Mouse (Mus musculus): ENCODE measurements around the gene Prpf40b. TPM values are rescaled to one million over a fixed set of nuclear protein-coding genes. Genes with fewer than 3 reads are reported as not detected.

Gene Prpf40b
- polyA plus RNA-seq, 2 experiments, result 3.6 to 8.9 TPM

DNA sequence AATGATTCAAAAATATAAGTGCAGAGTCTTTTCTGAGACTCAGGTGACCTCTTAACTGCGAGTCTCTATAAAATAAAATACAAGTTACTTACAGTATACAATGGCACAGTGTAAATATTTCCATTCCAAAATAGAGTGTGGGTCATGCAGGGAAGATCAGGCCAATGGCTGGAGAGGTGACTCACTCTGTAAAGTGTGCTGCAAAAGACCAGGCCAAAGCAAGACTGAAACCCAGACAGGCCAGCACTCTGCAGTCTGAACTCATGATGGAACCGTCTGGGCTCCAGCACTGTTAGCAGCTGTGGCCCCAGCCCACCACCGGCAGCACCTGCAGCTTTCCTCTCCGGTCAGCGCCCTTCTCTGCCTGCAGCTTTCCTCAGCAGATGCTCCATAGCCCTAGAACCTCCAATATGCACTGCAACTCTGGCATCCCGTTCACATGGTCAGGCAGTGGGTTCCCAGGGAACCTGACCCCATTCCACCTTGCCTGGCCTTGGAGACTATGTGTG, 39.6 kb upstream of the Prpf40b start:
- DNase-seq (ENCODE audit: low read depth in 3 of 3, low spot score in 3 of 3) (no peak), ATAC-seq (ENCODE audit: insufficient read depth) (no peak)
- H3K27me3 ChIP-seq (ENCODE audit: control insufficient read depth, insufficient read depth, low read length), result no peaks in the 10 kb centered on the region
- H3K27ac ChIP-seq, result no peak overlapping the region
- H3K9ac ChIP-seq (replicated peaks), result no peak overlapping the region
- no peak overlapping the region for H3K4me2 ChIP-seq (ENCODE audit: low read depth)
- TF ChIP-seq CTCF (IDR thresholded peaks at IDR 0.05; ENCODE audit: low read depth), result no peak
- TF ChIP-seq EP300 (IDR thresholded peaks at IDR 0.05; ENCODE audit: low read depth), result no peak
- peaks cover 5 to 24% of the 10 kb centered on the region in 2 experiments for H3K4me1 ChIP-seq (replicated peaks; ENCODE audit: control insufficient read depth in 2 of 2, insufficient read depth in 2 of 2, low read length in 1 of 2)
- H3K36me3 ChIP-seq (replicated peaks; ENCODE audit: control insufficient read depth, insufficient read depth, low read depth), result no peaks in the 10 kb centered on the region
- H3K4me3 ChIP-seq (ENCODE audit: insufficient read depth in 1 of 2, low read depth in 2 of 2, low read length in 2 of 2), result no peak overlapping the region
- WGBS (ENCODE audit: insufficient replicate concordance), result 75% methylated on average over 6 of the region's 6 CpGs
- H3K9me3 ChIP-seq (ENCODE audit: control insufficient read depth, low read length), result no peaks in the 10 kb centered on the region

DNA sequence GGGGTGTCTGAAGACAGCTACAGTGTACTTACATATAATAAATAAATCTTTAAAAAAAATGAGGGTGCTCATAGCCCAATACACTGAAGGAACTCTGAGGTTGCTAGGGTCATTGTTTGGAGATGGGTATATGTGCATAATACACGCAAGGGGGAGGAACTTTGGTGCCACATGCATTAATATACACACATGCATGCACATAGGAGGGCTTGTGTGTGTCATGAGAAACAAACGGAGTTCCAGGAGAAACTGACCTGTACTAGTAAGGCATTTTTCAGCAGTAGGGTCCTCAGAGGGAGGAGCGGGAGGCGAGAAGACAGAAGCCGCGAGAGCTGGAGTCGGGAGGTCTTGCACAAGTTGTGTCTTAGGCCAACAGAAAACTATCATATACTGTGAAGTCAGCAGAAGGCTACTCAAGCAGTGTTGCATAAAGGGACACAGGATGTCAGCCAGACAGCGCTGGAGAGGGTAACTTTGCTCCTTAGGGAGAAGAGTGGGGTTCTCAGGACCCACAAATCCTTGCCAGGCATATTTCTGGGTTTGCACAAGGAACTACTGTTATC, 35.6 kb upstream of the Prpf40b start:
- no peaks in the 10 kb centered on the region for H3K27me3 ChIP-seq (ENCODE audit: control insufficient read depth, insufficient read depth, low read length)
- TF ChIP-seq CTCF (IDR thresholded peaks at IDR 0.05; ENCODE audit: low read depth) (no peak), EP300 (IDR thresholded peaks at IDR 0.05; ENCODE audit: low read depth) (no peak)
- DNase-seq (ENCODE audit: low read depth in 3 of 3, low spot score in 3 of 3), result no peak
- no peaks in the 10 kb centered on the region for H3K36me3 ChIP-seq (replicated peaks; ENCODE audit: control insufficient read depth, insufficient read depth, low read depth)
- H3K27ac ChIP-seq, result no peak overlapping the region
- peak; percentile 49; the same call in 1 of the 2 replicates for ATAC-seq (ENCODE audit: insufficient read depth)
- peak overlapping the region; percentile 38 for H3K4me2 ChIP-seq (ENCODE audit: low read depth)
- H3K4me3 ChIP-seq (ENCODE audit: insufficient read depth in 1 of 2, low read depth in 2 of 2, low read length in 2 of 2), result no peak overlapping the region
- peaks cover 0 to 12% of the 10 kb centered on the region in 2 experiments; a peak in 3 of 4 replicates for H3K4me1 ChIP-seq (replicated peaks; ENCODE audit: control insufficient read depth in 2 of 2, insufficient read depth in 2 of 2, low read length in 1 of 2)
- 52% methylated on average over 8 of the region's 8 CpGs for WGBS (ENCODE audit: insufficient replicate concordance)
- no peak overlapping the region for H3K9ac ChIP-seq (replicated peaks)
- no peaks in the 10 kb centered on the region for H3K9me3 ChIP-seq (ENCODE audit: control insufficient read depth, low read length)

DNA sequence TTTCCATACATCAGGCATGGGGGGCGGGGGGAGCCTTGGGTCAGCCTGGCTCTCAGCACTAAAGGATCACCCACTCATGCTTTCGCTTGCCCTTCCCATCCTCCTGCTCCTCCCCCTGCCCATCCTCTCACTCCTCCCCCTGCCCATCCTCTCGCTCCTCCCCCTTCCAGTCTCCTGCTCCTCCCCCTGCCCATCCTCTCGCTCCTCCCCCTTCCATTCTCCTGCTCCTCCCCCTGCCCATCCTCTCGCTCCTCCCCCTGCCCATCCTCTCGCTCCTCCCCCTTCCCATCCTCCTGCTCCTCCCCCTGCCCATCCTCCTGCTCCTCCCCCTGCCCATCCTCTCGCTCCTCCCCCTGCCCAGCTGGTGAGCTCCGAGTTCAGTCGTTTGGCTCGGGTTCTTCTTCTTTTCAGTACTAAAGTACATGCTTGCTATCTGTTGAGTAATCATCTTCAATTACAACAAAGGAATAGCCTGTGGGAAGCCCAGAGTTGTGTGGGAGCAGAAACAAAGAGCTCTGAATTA, 35.1 kb upstream of the Prpf40b start:
- under 1% methylated on average over 9 of the region's 10 CpGs for WGBS (ENCODE audit: insufficient replicate concordance)
- no peak overlapping the region for H3K9ac ChIP-seq (replicated peaks)
- no peak overlapping the region for H3K27ac ChIP-seq

DNA sequence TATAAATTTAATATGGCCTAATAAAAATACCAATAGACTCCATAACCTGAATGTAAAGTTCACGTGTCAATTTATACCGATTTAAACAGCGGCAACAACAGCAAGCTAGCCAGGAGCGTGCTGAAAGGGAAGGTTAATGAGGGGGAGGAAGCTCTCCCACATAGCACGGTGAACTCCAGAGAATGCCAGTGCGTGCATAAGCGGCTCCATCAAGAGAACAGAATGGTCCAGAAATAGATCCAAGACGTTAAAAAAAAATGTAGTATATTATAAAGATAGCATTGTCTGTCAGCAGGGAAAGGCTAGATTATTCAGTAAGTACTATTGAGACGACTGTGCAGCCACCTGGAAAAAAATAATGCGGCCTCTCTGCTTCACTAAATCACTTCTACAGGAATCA, 32.2 kb upstream of the Prpf40b start:
- Histone ChIP-seq H3K9ac (replicated peaks) (no peak overlapping the region), H3K9me3 (ENCODE audit: control insufficient read depth, low read length) (no peaks in the 10 kb centered on the region), H3K27ac (no peak overlapping the region), H3K36me3 (replicated peaks; ENCODE audit: control insufficient read depth, insufficient read depth, low read depth) (no peaks in the 10 kb centered on the region), H3K27me3 (ENCODE audit: control insufficient read depth, insufficient read depth, low read length) (no peaks in the 10 kb centered on the region), H3K4me3 (ENCODE audit: insufficient read depth in 1 of 2, low read depth in 2 of 2, low read length in 2 of 2) (no peak overlapping the region), H3K4me2 (ENCODE audit: low read depth) (no peak overlapping the region), H3K4me1 (replicated peaks; ENCODE audit: control insufficient read depth in 2 of 2, insufficient read depth in 2 of 2, low read length in 1 of 2) (peaks cover 0 to 12% of the 10 kb centered on the region in 2 experiments; a peak in 3 of 4 replicates)
- WGBS (ENCODE audit: insufficient replicate concordance), result 69% methylated on average over 10 of the region's 10 CpGs
- DNase-seq (ENCODE audit: low read depth in 3 of 3, low spot score in 3 of 3) (no peak), ATAC-seq (ENCODE audit: insufficient read depth) (no peak)
- no peak for TF ChIP-seq EP300 (IDR thresholded peaks at IDR 0.05; ENCODE audit: low read depth)
- no peak for TF ChIP-seq CTCF (IDR thresholded peaks at IDR 0.05; ENCODE audit: low read depth)

More for the DNA sequence above, 35.1 kb upstream of the Prpf40b start:
- Histone ChIP-seq H3K4me2 (ENCODE audit: low read depth) (peak overlapping the region; percentile 64), H3K9me3 (ENCODE audit: control insufficient read depth, low read length) (no peaks in the 10 kb centered on the region), H3K4me3 (ENCODE audit: insufficient read depth in 1 of 2, low read depth in 2 of 2, low read length in 2 of 2) (peak overlapping the region; percentile 5 to 25; a peak in 2 of 4 replicates), H3K36me3 (replicated peaks; ENCODE audit: control insufficient read depth, insufficient read depth, low read depth) (no peaks in the 10 kb centered on the region), H3K4me1 (replicated peaks; ENCODE audit: control insufficient read depth in 2 of 2, insufficient read depth in 2 of 2, low read length in 1 of 2) (peaks cover 0 to 12% of the 10 kb centered on the region in 2 experiments; a peak in 3 of 4 replicates), H3K27me3 (ENCODE audit: control insufficient read depth, insufficient read depth, low read length) (no peaks in the 10 kb centered on the region)
- peak; percentile 61 for ATAC-seq (ENCODE audit: insufficient read depth)
- DNase-seq (ENCODE audit: low read depth in 3 of 3, low spot score in 3 of 3), result peak; percentile 45 to 51 (median 50)
- TF ChIP-seq CTCF (IDR thresholded peaks at IDR 0.05; ENCODE audit: low read depth) (no peak), EP300 (IDR thresholded peaks at IDR 0.05; ENCODE audit: low read depth) (no peak)

DNA sequence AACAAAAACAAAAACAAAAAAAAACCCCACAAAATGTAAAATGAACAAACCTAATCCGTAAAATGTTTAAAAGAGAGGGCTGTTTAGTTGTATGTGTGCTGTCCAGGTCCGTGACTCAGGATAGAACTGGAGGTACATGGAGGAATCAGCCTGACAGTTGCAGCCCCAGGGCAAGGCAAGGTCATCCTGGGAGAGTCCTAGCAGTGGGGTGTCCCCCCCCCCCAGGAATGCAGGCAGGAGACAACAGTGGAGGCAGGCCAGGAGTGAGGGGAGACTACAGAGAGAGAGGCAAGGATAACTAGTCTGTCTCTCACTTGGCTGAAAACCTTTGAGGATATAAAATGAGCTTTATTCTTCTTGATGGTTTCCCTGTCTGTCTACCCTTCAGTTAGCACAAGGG, 30.5 kb upstream of the Prpf40b start:
- H3K27me3 ChIP-seq (ENCODE audit: control insufficient read depth, insufficient read depth, low read length), result no peaks in the 10 kb centered on the region
- H3K4me2 ChIP-seq (ENCODE audit: low read depth), result no peak overlapping the region
- TF ChIP-seq CTCF (IDR thresholded peaks at IDR 0.05; ENCODE audit: low read depth) (no peak), EP300 (IDR thresholded peaks at IDR 0.05; ENCODE audit: low read depth) (no peak)
- no peaks in the 10 kb centered on the region for H3K9me3 ChIP-seq (ENCODE audit: control insufficient read depth, low read length)
- WGBS (ENCODE audit: insufficient replicate concordance), result 75% methylated on average over 2 of the region's 2 CpGs
- DNase-seq (ENCODE audit: low read depth in 3 of 3, low spot score in 3 of 3), result no peak
- no peak for ATAC-seq (ENCODE audit: insufficient read depth)
- H3K4me3 ChIP-seq (ENCODE audit: insufficient read depth in 1 of 2, low read depth in 2 of 2, low read length in 2 of 2), result no peak overlapping the region
- H3K9ac ChIP-seq (replicated peaks), result no peak overlapping the region
- peaks cover 0 to 10% of the 10 kb centered on the region in 2 experiments; a peak in 3 of 4 replicates for H3K4me1 ChIP-seq (replicated peaks; ENCODE audit: control insufficient read depth in 2 of 2, insufficient read depth in 2 of 2, low read length in 1 of 2)
- H3K27ac ChIP-seq, result no peak overlapping the region
- no peaks in the 10 kb centered on the region for H3K36me3 ChIP-seq (replicated peaks; ENCODE audit: control insufficient read depth, insufficient read depth, low read depth)
